Mouse (Mus musculus) lung, postnatal 0 days (tissue): ENCODE results near the gene Crim1.

ENCODE experiments used
- CTCF ChIP-seq: IDR thresholded peaks from 2 replicates; pipeline ENCODE4 v1.5.1; 2016; ENCODE audit warnings: antibody characterized with exemption, mild to moderate bottlenecking
- EP300 ChIP-seq: IDR thresholded peaks from 2 replicates; pipeline ENCODE4 v1.6.1; 2016; ENCODE audit warnings: antibody characterized with exemption, mild to moderate bottlenecking, control low read depth

DNA sequence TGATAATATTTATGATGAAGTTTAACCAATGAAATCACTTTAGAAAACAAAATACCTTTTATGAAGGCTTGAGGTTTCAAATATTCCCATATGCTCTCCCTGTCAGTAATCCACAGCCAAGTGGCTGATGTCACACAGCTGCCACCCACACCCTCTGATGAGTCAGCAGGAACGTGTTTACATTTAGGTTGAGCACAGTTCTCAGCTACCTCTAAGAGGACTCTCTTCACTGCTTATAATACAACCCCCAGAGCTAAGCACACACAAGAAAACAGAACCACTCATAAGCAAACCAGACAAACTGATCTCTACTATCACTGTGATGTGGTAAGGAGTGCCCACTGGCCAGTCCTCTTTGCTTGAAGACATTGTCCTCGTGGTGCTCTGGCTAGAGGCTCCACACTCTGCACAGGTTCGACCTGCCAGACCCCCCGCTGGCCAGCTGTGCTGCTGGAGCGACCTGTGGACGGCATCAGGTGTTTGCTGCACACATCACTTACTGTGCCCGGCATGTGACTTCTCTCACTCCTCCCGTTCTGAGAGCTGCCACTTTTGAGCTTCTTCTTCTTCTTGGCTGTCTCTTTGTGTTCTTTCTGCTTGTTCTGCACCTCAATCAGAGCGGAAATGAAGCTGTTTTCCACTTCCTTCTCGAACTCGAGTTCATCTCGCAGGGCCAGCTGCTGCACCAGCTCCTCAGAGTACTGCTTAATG, 200.2 kb downstream of the Crim1 start:
- TF ChIP-seq CTCF = no peak
- TF ChIP-seq EP300 = no peak
